Mouse (Mus musculus) embryonic fibroblast, embryonic 13.5 days (primary cell): ENCODE data around the gene Ctbp2. TPM values are rescaled to one million over a fixed set of nuclear protein-coding genes. Genes with fewer than 3 reads are reported as not detected.
"Not testable (repeated sequence)": the region's sequence is repeated elsewhere in the genome, so short reads cannot be mapped to it uniquely, and the experiment has no call there.

ENCODE experiments used
- H3K27ac ChIP-seq: 2 replicates; pipeline ENCODE4 v1.5.1; 2012; ENCODE audit warnings: low read length, control low read depth, inconsistent platforms; ENCODE audit not compliant: insufficient read depth
- H3K4me1 ChIP-seq: 2 replicates; pipeline ENCODE4 v1.6.1; 2011; ENCODE audit warnings: low read length; ENCODE audit not compliant: control insufficient read depth, insufficient read depth
- H3K4me3 ChIP-seq: 2 replicates; pipeline ENCODE4 v1.5.1; 2011; ENCODE audit warnings: mild to moderate bottlenecking, control low read depth, low read length; ENCODE audit not compliant: insufficient read depth
- CTCF ChIP-seq: IDR thresholded peaks from 2 replicates; pipeline ENCODE4 v1.5.1; 2011; ENCODE audit warnings: mild to moderate bottlenecking, control low read depth, low read length, moderate library complexity, borderline replicate concordance; ENCODE audit not compliant: insufficient read depth
- POLR2A ChIP-seq: IDR thresholded peaks from 2 replicates; pipeline ENCODE4 v1.6.1; 2011; ENCODE audit warnings: low read depth, mild to moderate bottlenecking, control low read depth, low read length, moderate library complexity
- polyA plus RNA-seq: library from polyadenylated mRNA; stranded (reverse); fragments of >200 nt; gene quantifications from 2 replicates; pipeline ENCODE4 v1.2.4, GENCODE M21; 2011; ENCODE audit warnings: low read depth; ENCODE audit not compliant: missing spikeins, insufficient read length

Gene Ctbp2
- polyA plus RNA-seq, 1 experiment = 56.4 TPM

GRCm38 (mm10) chr7:133102578-133102977 is 21.6 kb downstream of the Ctbp2 start:
- no peak overlapping the region for H3K4me3 ChIP-seq
- TF ChIP-seq CTCF (no peak), POLR2A (no peak)
- H3K27ac ChIP-seq = no peak overlapping the region
- H3K4me1 ChIP-seq = no peaks in the 10 kb centered on the region

- TF ChIP-seq CTCF (no peak), POLR2A (no peak)
- Histone ChIP-seq H3K27ac (no peak overlapping the region), H3K4me3 (no peak overlapping the region), H3K4me1 (no peaks in the 10 kb centered on the region)
Measured at GRCm38 (mm10) chr7:133101070-133101469, 23.1 kb downstream of the Ctbp2 start.

GRCm38 (mm10) chr7:133100178-133100577 is 24.0 kb downstream of the Ctbp2 start:
- Histone ChIP-seq H3K27ac (no peak overlapping the region), H3K4me3 (no peak overlapping the region), H3K4me1 (peaks cover 2% of the 10 kb centered on the region)
- TF ChIP-seq POLR2A (no peak), CTCF (no peak)

- Histone ChIP-seq H3K4me3 (no peak overlapping the region), H3K4me1 (peaks cover 3% of the 10 kb centered on the region), H3K27ac (no peak overlapping the region)
- TF ChIP-seq CTCF = no peak
- no peak for TF ChIP-seq POLR2A
Measured at GRCm38 (mm10) chr7:133099266-133099665, 24.9 kb downstream of the Ctbp2 start.

GRCm38 (mm10) chr7:133098118-133098793 is 25.9 kb downstream of the Ctbp2 start:
- Histone ChIP-seq H3K4me1 (peaks cover 3% of the 10 kb centered on the region), H3K27ac (no peak overlapping the region), H3K4me3 (no peak overlapping the region)
- TF ChIP-seq POLR2A = no peak
- no peak for TF ChIP-seq CTCF

- H3K27ac ChIP-seq, H3K4me1 ChIP-seq, H3K4me3 ChIP-seq: not testable (repeated sequence)
Measured at GRCm38 (mm10) chr7:133095610-133096009, 28.5 kb downstream of the Ctbp2 start.

GRCm38 (mm10) chr7:133094711-133095495 is 29.3 kb downstream of the Ctbp2 start:
- TF ChIP-seq CTCF = no peak
- no peak for TF ChIP-seq POLR2A
- no peak overlapping the region for H3K4me3 ChIP-seq
- 0 out of 2 replicates have a peak overlapping the region, but pooled peaks have one; percentile 13 for H3K27ac ChIP-seq
- H3K4me1 ChIP-seq = peaks cover 12% of the 10 kb centered on the region

GRCm38 (mm10) chr7:133094161-133094560 is 30.0 kb downstream of the Ctbp2 start:
- no peak overlapping the region for H3K4me3 ChIP-seq
- TF ChIP-seq CTCF (no peak), POLR2A (no peak)
- peak overlapping the region; percentile 13 for H3K27ac ChIP-seq
- peaks cover 12% of the 10 kb centered on the region for H3K4me1 ChIP-seq

GRCm38 (mm10) chr7:133093731-133094130 is 30.4 kb downstream of the Ctbp2 start:
- Histone ChIP-seq H3K27ac (peak overlapping the region; percentile 13; the same call in 1 of the 2 replicates), H3K4me1 (peaks cover 12% of the 10 kb centered on the region), H3K4me3 (no peak overlapping the region)
- TF ChIP-seq POLR2A = no peak
- TF ChIP-seq CTCF = no peak

GRCm38 (mm10) chr7:133090641-133091040 is 33.5 kb downstream of the Ctbp2 start:
- Histone ChIP-seq H3K27ac (no peak overlapping the region), H3K4me3 (no peak overlapping the region), H3K4me1 (peaks cover 16% of the 10 kb centered on the region)
- no peak for TF ChIP-seq POLR2A
- TF ChIP-seq CTCF = no peak
